Mouse (Mus musculus) layer of hippocampus, postnatal 25 days (tissue): ENCODE results near the gene Adgrg7. TPM values are rescaled to one million over a fixed set of nuclear protein-coding genes. Genes with fewer than 3 reads are reported as not detected.

Experiments used
- DNase-seq, 2 experiments: peaks; one replicate each; pipeline ENCODE4 v3.0.0; 2022; ENCODE audit warnings: mixed read lengths in 2 of 2, low spot score in 1 of 2; ENCODE audit errors: extremely low spot score in 1 of 2
- total RNA-seq, 2 experiments: library from RNA; stranded (reverse); gene quantifications; 2 replicates each; pipeline ENCODE4 v1.2.3; 2021

Gene Adgrg7
- total RNA-seq, result not detected

GRCm38 (mm10) chr16:56795481-56796139 is at the start of gene Adgrg7:
Gene Adgrg7, minus strand, starts transcription at chr16:56795855.
- DNase-seq, result no peak

DNA sequence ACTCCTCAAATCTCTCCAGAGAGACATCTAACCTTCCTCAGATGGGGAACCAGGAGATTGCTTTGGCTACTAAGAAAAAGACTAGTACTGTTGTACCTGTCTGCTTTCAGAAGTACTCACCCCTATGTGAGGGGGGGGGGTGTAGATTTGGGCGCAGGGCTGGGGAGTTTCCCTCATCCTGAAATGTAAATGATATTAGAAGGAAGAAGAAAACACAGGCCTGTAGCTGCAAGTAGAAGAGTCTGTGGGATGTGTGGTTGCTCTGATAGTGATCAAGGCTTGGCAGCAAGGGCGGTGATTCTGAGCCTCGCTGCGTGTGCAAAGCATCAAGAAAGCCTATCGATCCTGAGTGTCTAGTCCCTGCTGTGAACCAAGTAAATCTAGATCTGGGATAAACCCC is 47.3 kb upstream of the Adgrg7 start:
- DNase-seq, result no peak

GRCm38 (mm10) chr16:56833312-56833711 is 37.7 kb upstream of the Adgrg7 start:
- DNase-seq, result no peak

DNA sequence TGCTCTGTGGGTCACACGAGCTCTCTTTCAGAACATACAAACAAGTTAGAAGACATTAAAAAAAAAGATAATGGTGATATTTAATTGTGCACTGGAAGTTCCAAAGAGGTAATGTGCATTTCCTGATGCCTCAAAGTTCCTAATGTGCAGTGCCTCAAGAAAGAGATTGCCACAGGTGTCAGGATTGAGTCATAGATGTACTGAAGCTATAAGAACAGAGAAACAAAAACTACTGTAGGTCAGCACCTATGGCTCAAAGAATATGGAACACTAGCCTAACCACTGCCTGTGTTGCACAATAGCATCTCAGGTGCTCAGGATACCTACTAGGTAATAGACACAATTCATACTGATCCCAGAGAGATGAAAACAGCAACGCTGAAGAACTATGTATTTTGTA is 36.3 kb upstream of the Adgrg7 start:
- no peak for DNase-seq

- DNase-seq, result no peak
Observed at GRCm38 (mm10) chr16:56801370-56802109, 5.9 kb upstream of the Adgrg7 start.

- DNase-seq, result no peak
Observed at GRCm38 (mm10) chr16:56800946-56801345, 5.3 kb upstream of the Adgrg7 start.

- DNase-seq, result no peak
Observed at GRCm38 (mm10) chr16:56800469-56800868, 4.8 kb upstream of the Adgrg7 start.

GRCm38 (mm10) chr16:56799541-56800029 is 3.9 kb upstream of the Adgrg7 start:
- DNase-seq, result no peak

GRCm38 (mm10) chr16:56798873-56799272 is 3.2 kb upstream of the Adgrg7 start:
- no peak for DNase-seq

- no peak for DNase-seq
Observed at GRCm38 (mm10) chr16:56794383-56795144, 1.1 kb downstream of the Adgrg7 start.

GRCm38 (mm10) chr16:56793778-56794177 is 1.9 kb downstream of the Adgrg7 start:
- no peak for DNase-seq

DNA sequence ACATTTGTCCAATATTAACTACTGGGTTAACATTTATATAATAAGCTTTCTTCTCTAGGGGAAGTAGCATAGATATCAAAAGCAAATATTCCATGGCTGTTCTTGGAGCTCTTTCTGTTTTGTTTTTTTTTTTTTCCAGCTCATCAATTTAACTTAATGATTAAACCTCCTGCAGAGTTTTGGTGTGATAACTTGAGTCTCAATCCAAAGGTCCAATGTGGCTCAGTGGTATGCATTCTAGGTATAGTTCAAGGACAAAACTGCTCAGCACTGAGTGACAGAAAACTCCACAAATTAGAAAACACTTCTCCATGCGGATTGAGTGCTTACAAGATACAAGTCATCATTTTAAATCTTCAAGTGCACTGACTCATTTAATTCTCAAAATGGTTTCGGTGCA is 9.7 kb downstream of the Adgrg7 start:
- DNase-seq, result no peak

GRCm38 (mm10) chr16:56771163-56772105 is 24.2 kb downstream of the Adgrg7 start:
- DNase-seq, result peak; percentile 15 to 39

- no peak for DNase-seq
Observed at GRCm38 (mm10) chr16:56729060-56729459, 66.6 kb downstream of the Adgrg7 start.

DNA sequence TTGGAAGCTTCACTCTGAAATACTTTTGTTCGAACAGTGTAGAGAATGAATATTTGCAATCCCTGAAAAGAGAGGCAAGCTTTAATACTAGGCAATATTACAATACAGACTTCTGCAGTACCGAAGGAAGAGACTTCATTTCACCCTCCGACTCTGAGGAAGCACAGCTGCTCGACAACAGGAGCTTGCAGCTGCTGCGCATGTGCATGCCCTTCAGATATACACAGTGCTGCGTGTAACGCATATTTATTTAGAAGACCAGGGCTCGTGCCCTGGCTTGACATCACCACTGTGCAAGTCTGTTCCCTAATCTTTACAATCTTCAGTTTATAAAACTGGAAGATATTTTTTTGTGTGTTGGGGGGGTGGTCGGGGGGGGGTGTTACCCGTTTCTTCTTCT is 70.7 kb downstream of the Adgrg7 start:
- no peak for DNase-seq

GRCm38 (mm10) chr16:56722357-56722756 is 73.3 kb downstream of the Adgrg7 start:
- no peak for DNase-seq

DNA sequence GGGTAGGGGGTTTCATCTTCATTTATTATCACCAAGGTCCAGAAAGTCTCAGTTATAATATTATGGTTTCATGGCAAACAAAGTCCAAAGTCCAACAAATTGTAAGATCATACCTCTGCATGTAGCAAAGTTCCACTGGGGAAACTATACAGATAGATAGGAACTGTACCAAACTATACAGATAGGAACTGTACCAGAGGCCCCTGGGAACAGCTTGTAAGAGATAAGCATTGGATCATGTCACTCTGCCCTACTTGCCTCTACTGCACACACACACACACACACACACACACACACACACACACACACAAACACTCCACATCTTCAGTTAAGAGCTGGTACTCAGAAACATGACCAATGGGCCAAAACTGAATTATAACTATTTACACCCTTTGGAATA is 76.6 kb downstream of the Adgrg7 start:
- no peak for DNase-seq

- peak; percentile 94 to 96 for DNase-seq
Observed at GRCm38 (mm10) chr16:56717224-56718200, 78.1 kb downstream of the Adgrg7 start, which contains the start of gene Tfg. Gene Tfg, minus strand, starts transcription at chr16:56717450.
